Mouse (Mus musculus): ENCODE data around the gene Rnf227. TPM values are rescaled to one million over a fixed set of nuclear protein-coding genes. Genes with fewer than 3 reads are reported as not detected.

The Rnf227 gene
- polyA plus RNA-seq, 1 experiment from 2014 or later: 72.6 TPM

DNA sequence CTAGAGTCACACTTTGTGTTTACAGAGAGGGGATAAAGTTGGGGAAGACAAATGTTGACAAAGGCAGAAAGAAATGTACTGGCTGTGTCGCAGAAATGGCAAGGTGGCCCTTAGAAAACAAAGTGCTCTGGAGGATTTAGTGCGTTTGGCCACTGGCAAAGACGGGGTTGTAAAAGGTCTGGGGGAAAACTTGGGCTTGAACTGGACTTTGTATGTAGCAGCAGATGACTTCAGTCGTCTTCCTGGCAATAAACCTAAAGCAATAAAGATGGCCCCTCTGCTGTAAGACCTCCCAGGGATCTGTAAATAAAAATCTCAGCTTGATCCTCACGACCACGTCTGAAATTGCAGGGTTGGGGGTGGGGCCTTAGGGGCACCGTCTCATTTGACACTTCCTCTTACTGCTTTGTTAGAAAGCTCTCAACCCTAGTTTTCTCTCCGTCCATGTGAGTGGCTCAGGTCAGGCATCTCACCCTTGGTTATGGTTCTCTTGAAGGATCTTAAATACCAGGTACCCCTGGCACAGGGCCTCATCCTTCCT, 7.5 kb upstream of the Rnf227 start:
- peaks cover 11% of the 10 kb centered on the region for H3K27me3 ChIP-seq
- no peaks in the 10 kb centered on the region for H3K9me3 ChIP-seq (replicated peaks)
- H3K4me2 ChIP-seq: peak overlapping the region; percentile 72; the same call in 1 of the 2 replicates
- H3K4me3 ChIP-seq: no peak overlapping the region
- peaks cover 13% of the 10 kb centered on the region for H3K4me1 ChIP-seq
- WGBS: 39% methylated on average over 8 of the region's 8 CpGs
- no peak overlapping the region for H3K9ac ChIP-seq
- H3K36me3 ChIP-seq (ENCODE audit: poor library complexity, severe bottlenecking): no peaks in the 10 kb centered on the region
- H3K27ac ChIP-seq: peak overlapping the region; percentile 81; the same call in 1 of the 2 replicates
- no peak for ATAC-seq

DNA sequence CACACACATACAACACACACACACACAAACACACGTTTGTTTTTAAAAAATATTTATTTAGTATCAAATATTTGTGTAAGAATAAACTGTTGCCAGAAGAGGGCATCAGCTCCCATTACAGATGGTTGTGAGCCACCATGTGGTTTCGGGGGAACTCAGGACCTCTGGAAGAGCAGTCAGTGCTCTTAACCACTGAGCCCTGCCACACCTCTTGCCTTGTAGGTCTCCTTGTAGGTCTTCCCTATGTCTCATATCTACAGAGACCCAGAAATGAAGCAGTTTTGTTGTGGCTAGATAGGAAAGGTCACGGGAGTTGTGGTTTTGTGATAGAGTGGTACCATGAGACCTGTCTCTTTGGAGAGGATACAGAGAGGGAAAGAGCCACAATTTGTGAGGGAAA, 6.3 kb upstream of the Rnf227 start:
- WGBS: 70% methylated on average over 3 of the region's 3 CpGs

GRCm38 (mm10) chr11:69334796-69335195, 5.5 kb upstream of the Rnf227 start:
- no peak overlapping the region for H3K9ac ChIP-seq
- H3K27ac ChIP-seq: no peak overlapping the region
- peaks cover 15% of the 10 kb centered on the region for H3K4me1 ChIP-seq
- no peaks in the 10 kb centered on the region for H3K9me3 ChIP-seq (replicated peaks)
- 64% methylated on average over 4 of the region's 4 CpGs for WGBS
- H3K4me2 ChIP-seq: no peak overlapping the region
- H3K4me3 ChIP-seq: no peak overlapping the region
- H3K36me3 ChIP-seq (ENCODE audit: poor library complexity, severe bottlenecking): no peaks in the 10 kb centered on the region
- ATAC-seq: no peak
- peaks cover 5% of the 10 kb centered on the region; the same call in 1 of the 2 replicates for H3K27me3 ChIP-seq

More for the DNA sequence above, 6.3 kb upstream of the Rnf227 start:
- no peak overlapping the region for H3K4me3 ChIP-seq
- no peak overlapping the region for H3K4me2 ChIP-seq
- peaks cover 6% of the 10 kb centered on the region; the same call in 1 of the 2 replicates for H3K27me3 ChIP-seq
- H3K9me3 ChIP-seq (replicated peaks): no peaks in the 10 kb centered on the region
- no peak overlapping the region for H3K9ac ChIP-seq
- H3K27ac ChIP-seq: no peak overlapping the region
- H3K36me3 ChIP-seq (ENCODE audit: poor library complexity, severe bottlenecking): no peaks in the 10 kb centered on the region
- H3K4me1 ChIP-seq: peaks cover 13% of the 10 kb centered on the region
- ATAC-seq: no peak

DNA sequence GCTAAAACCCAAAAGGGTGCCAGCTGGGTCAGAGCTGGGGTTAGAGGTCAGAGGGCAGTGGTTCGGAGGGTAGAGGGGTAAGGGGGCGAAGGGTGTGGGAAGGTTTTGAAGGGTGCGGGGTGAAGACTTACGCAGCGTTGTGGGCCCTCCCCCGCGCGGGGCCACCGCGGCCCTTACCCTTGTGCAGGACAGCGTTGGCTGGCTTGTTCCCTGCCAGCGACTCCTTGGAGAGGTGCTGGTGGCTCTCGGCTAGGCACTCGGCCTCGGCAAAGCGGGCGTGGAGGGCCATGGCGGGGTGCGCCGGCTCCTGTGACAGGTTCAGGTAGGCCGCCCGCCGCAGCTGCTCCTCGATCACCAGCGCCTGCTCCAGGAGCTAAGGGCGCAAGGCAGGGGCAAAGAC, 6.2 kb downstream of the Rnf227 start:
- ATAC-seq: no peak
- Histone ChIP-seq H3K4me1 (peaks cover 6% of the 10 kb centered on the region), H3K4me3 (no peak overlapping the region), H3K27me3 (no peaks in the 10 kb centered on the region), H3K9me3 (replicated peaks) (no peaks in the 10 kb centered on the region), H3K4me2 (no peak overlapping the region), H3K27ac (no peak overlapping the region), H3K9ac (no peak overlapping the region), H3K36me3 (ENCODE audit: poor library complexity, severe bottlenecking) (peaks cover 90% of the 10 kb centered on the region)
- 92% methylated on average over 26 of the region's 26 CpGs for WGBS

- WGBS: 95% methylated on average over 5 of the region's 5 CpGs
- peaks cover 100% of the 10 kb centered on the region for H3K36me3 ChIP-seq (ENCODE audit: poor library complexity, severe bottlenecking)
- no peaks in the 10 kb centered on the region for H3K9me3 ChIP-seq (replicated peaks)
- H3K4me3 ChIP-seq: no peak overlapping the region
- ATAC-seq: no peak
- no peaks in the 10 kb centered on the region for H3K27me3 ChIP-seq
- no peak overlapping the region for H3K27ac ChIP-seq
- H3K4me1 ChIP-seq: no peaks in the 10 kb centered on the region; the same call in 1 of the 2 replicates
- no peak overlapping the region for H3K4me2 ChIP-seq
- no peak overlapping the region for H3K9ac ChIP-seq
Observed at GRCm38 (mm10) chr11:69356544-69356943, 16.3 kb downstream of the Rnf227 start.

GRCm38 (mm10) chr11:69357690-69358089, 17.4 kb downstream of the Rnf227 start:
- no peak for ATAC-seq
- peaks cover 9% of the 10 kb centered on the region for H3K4me1 ChIP-seq

GRCm38 (mm10) chr11:69362021-69362420, 21.8 kb downstream of the Rnf227 start:
- H3K27me3 ChIP-seq: no peaks in the 10 kb centered on the region
- peaks cover 75% of the 10 kb centered on the region for H3K36me3 ChIP-seq (ENCODE audit: poor library complexity, severe bottlenecking)
- ATAC-seq: no peak
- no peaks in the 10 kb centered on the region for H3K9me3 ChIP-seq (replicated peaks)
- peak overlapping the region; percentile 63 for H3K27ac ChIP-seq
- H3K4me1 ChIP-seq: peaks cover 43% of the 10 kb centered on the region
- no peak overlapping the region for H3K4me3 ChIP-seq
- no peak overlapping the region for H3K9ac ChIP-seq
- no peak overlapping the region for H3K4me2 ChIP-seq
- 40% methylated on average over 7 of the region's 7 CpGs for WGBS

More at GRCm38 (mm10) chr11:69357690-69358089, 17.4 kb downstream of the Rnf227 start:
- Histone ChIP-seq H3K4me3 (no peak overlapping the region), H3K27ac (no peak overlapping the region), H3K9ac (no peak overlapping the region), H3K36me3 (ENCODE audit: poor library complexity, severe bottlenecking) (peaks cover 100% of the 10 kb centered on the region), H3K9me3 (replicated peaks) (no peaks in the 10 kb centered on the region), H3K4me2 (no peak overlapping the region), H3K27me3 (no peaks in the 10 kb centered on the region)
- 92% methylated on average over 12 of the region's 12 CpGs for WGBS

DNA sequence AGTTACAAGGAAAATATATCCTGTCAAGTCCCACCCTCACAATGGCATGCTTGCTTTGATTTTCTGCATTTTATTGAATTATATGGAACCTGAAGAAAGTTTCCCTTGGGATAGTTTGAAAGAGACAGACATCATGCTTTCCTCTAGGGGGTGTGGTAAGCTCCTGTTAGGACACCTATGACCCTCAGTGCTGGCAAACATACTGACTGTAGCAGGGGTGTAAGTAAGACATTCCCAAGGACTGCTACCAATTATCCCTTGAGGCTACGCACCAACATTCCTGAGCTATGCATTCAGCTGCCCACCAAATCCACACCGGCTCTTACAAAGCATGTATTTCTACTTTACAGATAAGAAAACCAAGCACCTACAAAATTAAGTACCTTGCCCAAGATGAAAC, 22.2 kb downstream of the Rnf227 start:
- ATAC-seq: no peak
- Histone ChIP-seq H3K9ac (no peak overlapping the region), H3K4me3 (no peak overlapping the region), H3K27me3 (no peaks in the 10 kb centered on the region), H3K27ac (peak overlapping the region; percentile 63), H3K36me3 (ENCODE audit: poor library complexity, severe bottlenecking) (peaks cover 71% of the 10 kb centered on the region), H3K9me3 (replicated peaks) (no peaks in the 10 kb centered on the region), H3K4me1 (peaks cover 48% of the 10 kb centered on the region), H3K4me2 (no peak overlapping the region)
- WGBS: 88% methylated on average over 2 of the region's 2 CpGs

GRCm38 (mm10) chr11:69364376-69364775, 24.1 kb downstream of the Rnf227 start:
- Histone ChIP-seq H3K4me2 (peak overlapping the region; percentile 98), H3K9ac (peak overlapping the region; percentile 70), H3K4me1 (peaks cover 55% of the 10 kb centered on the region), H3K27me3 (no peaks in the 10 kb centered on the region), H3K9me3 (replicated peaks) (no peaks in the 10 kb centered on the region), H3K4me3 (peak overlapping the region; percentile 90), H3K27ac (peak overlapping the region; percentile 99), H3K36me3 (ENCODE audit: poor library complexity, severe bottlenecking) (peaks cover 52% of the 10 kb centered on the region)
- WGBS: 50% methylated on average over 8 of the region's 8 CpGs
- no peak for ATAC-seq

GRCm38 (mm10) chr11:69364910-69365309, 24.6 kb downstream of the Rnf227 start:
- Histone ChIP-seq H3K9ac (peak overlapping the region; percentile 70), H3K4me3 (peak overlapping the region; percentile 90), H3K27me3 (no peaks in the 10 kb centered on the region), H3K27ac (peak overlapping the region; percentile 99), H3K9me3 (replicated peaks) (no peaks in the 10 kb centered on the region), H3K4me1 (peaks cover 59% of the 10 kb centered on the region), H3K36me3 (ENCODE audit: poor library complexity, severe bottlenecking) (peaks cover 46% of the 10 kb centered on the region), H3K4me2 (peak overlapping the region; percentile 98)
- 2% methylated on average over 6 of the region's 6 CpGs for WGBS
- ATAC-seq: peak; percentile 59

DNA sequence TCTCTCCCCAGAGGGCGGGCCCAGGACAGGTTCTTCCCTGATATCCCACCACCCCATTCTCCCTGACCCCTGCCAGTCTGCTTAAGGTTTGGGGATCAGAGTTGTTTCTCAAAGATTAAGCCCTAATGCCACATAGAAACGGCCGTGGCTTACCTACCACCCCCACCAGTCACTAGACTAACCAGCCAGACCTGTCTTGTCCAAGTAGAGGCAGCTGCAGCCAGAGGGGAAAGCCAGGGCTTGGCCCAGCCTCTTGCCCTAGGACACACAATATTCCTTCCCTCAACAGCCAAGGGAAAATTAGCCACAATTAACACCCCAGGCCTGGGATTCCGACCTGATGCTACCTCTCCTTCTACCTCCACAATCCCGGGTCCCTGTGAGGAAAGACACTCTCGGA, 25.5 kb downstream of the Rnf227 start:
- Histone ChIP-seq H3K36me3 (ENCODE audit: poor library complexity, severe bottlenecking) (peaks cover 38% of the 10 kb centered on the region), H3K27ac (peak overlapping the region; percentile 99), H3K4me1 (peaks cover 64% of the 10 kb centered on the region), H3K9ac (peak overlapping the region; percentile 70), H3K9me3 (replicated peaks) (no peaks in the 10 kb centered on the region), H3K27me3 (no peaks in the 10 kb centered on the region), H3K4me3 (peak overlapping the region; percentile 90), H3K4me2 (peak overlapping the region; percentile 98)
- 25% methylated on average over 6 of the region's 6 CpGs for WGBS
- no peak for ATAC-seq

DNA sequence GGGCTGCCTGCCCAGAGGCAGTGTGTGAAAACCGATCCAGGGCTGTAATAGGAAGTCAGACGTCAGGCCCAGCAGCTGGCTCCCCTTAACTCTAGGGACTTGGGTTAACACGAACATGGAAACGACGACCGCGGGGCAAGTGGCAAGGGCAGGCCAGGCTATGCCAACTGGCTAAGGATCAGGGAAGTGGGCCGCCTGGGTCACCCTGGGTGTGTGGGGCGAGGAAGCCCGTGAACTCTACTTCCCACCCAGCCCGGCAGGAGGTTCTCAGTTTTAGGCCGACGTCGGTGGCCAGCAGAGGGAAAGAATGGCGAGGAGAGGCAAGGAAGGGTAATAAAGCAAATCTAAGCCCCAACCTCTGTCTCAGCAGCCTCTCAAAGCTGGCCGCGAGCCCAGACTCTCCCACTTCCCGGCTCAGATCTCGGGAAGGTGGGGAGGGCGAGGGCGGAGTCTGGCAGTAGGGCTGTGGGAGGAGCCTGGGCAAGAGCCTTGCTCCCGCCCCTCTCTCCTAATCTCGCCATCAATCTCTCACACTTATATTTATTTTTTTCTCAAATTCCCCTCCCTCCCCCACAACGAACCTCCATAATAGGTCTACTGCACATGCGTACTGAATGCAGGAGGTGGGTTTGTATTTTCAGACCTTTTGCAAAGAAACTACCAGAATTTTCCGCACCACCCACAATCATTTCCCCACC, 26.0 kb downstream of the Rnf227 start:
- Histone ChIP-seq H3K4me3 (peak overlapping the region; percentile 90), H3K9ac (peak overlapping the region; percentile 70), H3K9me3 (replicated peaks) (no peaks in the 10 kb centered on the region), H3K27ac (peak overlapping the region; percentile 99), H3K27me3 (no peaks in the 10 kb centered on the region), H3K4me1 (peaks cover 70% of the 10 kb centered on the region), H3K36me3 (ENCODE audit: poor library complexity, severe bottlenecking) (peaks cover 32% of the 10 kb centered on the region), H3K4me2 (peak overlapping the region; percentile 98)
- peak; percentile 76 for ATAC-seq
- under 1% methylated on average over 26 of the region's 26 CpGs for WGBS
